Mouse (Mus musculus): ENCODE measurements around the gene Wnt10a. TPM values are rescaled to one million over a fixed set of nuclear protein-coding genes. Genes with fewer than 3 reads are reported as not detected.

Wnt10a gene
- total and polyA plus RNA-seq, 2 experiments from 2014 or later: 0.19 to 0.23 TPM

- under 1% methylated on average over 67 of the region's 67 CpGs for whole genome bisulfite sequencing
- H3K9me3 ChIP-seq (ENCODE audit: low read length): no peaks in the 10 kb centered on the region
- no peak overlapping the region for H3K27ac ChIP-seq (ENCODE audit: low read depth, low read length)
- peak; percentile 59 for TF ChIP-seq CTCF (IDR thresholded peaks at IDR 0.05; ENCODE audit: low read depth)
- peak overlapping the region; percentile 56 for H3K4me2 ChIP-seq (ENCODE audit: low read depth)
- H3K9ac ChIP-seq: 0 out of 2 replicates have a peak overlapping the region, but pooled peaks have one; percentile 28
- H3K4me1 ChIP-seq (ENCODE audit: insufficient read depth): no peaks in the 10 kb centered on the region
- DNase-seq: peak; percentile 47
- peak overlapping the region; percentile 42 for H3K4me3 ChIP-seq (ENCODE audit: low read depth, low read length)
- H3K27me3 ChIP-seq (ENCODE audit: insufficient read depth, low read length): peaks cover 80% of the 10 kb centered on the region
- peak; percentile 54; the same call in 1 of the 2 replicates for ATAC-seq
- no peaks in the 10 kb centered on the region for H3K36me3 ChIP-seq (ENCODE audit: insufficient read depth)
Observed at GRCm38 (mm10) chr1:74784041-74784759, 7.1 kb upstream of the Wnt10a start.

- Histone ChIP-seq H3K36me3 (ENCODE audit: insufficient read depth) (no peaks in the 10 kb centered on the region), H3K9ac (no peak overlapping the region), H3K9me3 (ENCODE audit: low read length) (no peaks in the 10 kb centered on the region), H3K4me1 (ENCODE audit: insufficient read depth) (no peaks in the 10 kb centered on the region), H3K27me3 (ENCODE audit: insufficient read depth, low read length) (peaks cover 79% of the 10 kb centered on the region), H3K4me3 (ENCODE audit: low read depth, low read length) (no peak overlapping the region), H3K4me2 (ENCODE audit: low read depth) (no peak overlapping the region), H3K27ac (ENCODE audit: low read depth, low read length) (no peak overlapping the region)
- DNase-seq: peak; percentile 88
- WGBS: 4% methylated on average over 7 of the region's 7 CpGs
- peak; percentile 90 for TF ChIP-seq CTCF (IDR thresholded peaks at IDR 0.05; ENCODE audit: low read depth)
- peak; percentile 53 for ATAC-seq
Observed at GRCm38 (mm10) chr1:74787846-74788245, 3.5 kb upstream of the Wnt10a start.

- Histone ChIP-seq H3K36me3 (ENCODE audit: insufficient read depth) (no peaks in the 10 kb centered on the region), H3K27ac (ENCODE audit: low read depth, low read length) (no peak overlapping the region), H3K27me3 (ENCODE audit: insufficient read depth, low read length) (peaks cover 79% of the 10 kb centered on the region), H3K4me2 (ENCODE audit: low read depth) (no peak overlapping the region), H3K4me1 (ENCODE audit: insufficient read depth) (no peaks in the 10 kb centered on the region), H3K4me3 (ENCODE audit: low read depth, low read length) (no peak overlapping the region), H3K9me3 (ENCODE audit: low read length) (no peaks in the 10 kb centered on the region), H3K9ac (no peak overlapping the region)
- 21% methylated on average over 6 of the region's 6 CpGs for WGBS
- ATAC-seq: no peak
- no peak for TF ChIP-seq CTCF (IDR thresholded peaks at IDR 0.05; ENCODE audit: low read depth)
- no peak for DNase-seq
Observed at GRCm38 (mm10) chr1:74788603-74789176, 2.6 kb upstream of the Wnt10a start.

- no peak for DNase-seq
- Histone ChIP-seq H3K36me3 (ENCODE audit: insufficient read depth) (no peaks in the 10 kb centered on the region), H3K4me2 (ENCODE audit: low read depth) (no peak overlapping the region), H3K27me3 (ENCODE audit: insufficient read depth, low read length) (peaks cover 77% of the 10 kb centered on the region), H3K4me3 (ENCODE audit: low read depth, low read length) (no peak overlapping the region), H3K9ac (no peak overlapping the region), H3K27ac (ENCODE audit: low read depth, low read length) (no peak overlapping the region), H3K4me1 (ENCODE audit: insufficient read depth) (no peaks in the 10 kb centered on the region), H3K9me3 (ENCODE audit: low read length) (no peaks in the 10 kb centered on the region)
- no peak for TF ChIP-seq CTCF (IDR thresholded peaks at IDR 0.05; ENCODE audit: low read depth)
- ATAC-seq: no peak
- WGBS: 11% methylated on average over 3 of the region's 3 CpGs
Observed at GRCm38 (mm10) chr1:74790095-74790494, 1.2 kb upstream of the Wnt10a start.

GRCm38 (mm10) chr1:74792831-74793660, 1.7 kb downstream of the Wnt10a start:
- Histone ChIP-seq H3K27ac (ENCODE audit: low read depth, low read length) (no peak overlapping the region), H3K4me3 (ENCODE audit: low read depth, low read length) (no peak overlapping the region), H3K9ac (no peak overlapping the region), H3K27me3 (ENCODE audit: insufficient read depth, low read length) (peaks cover 66% of the 10 kb centered on the region), H3K36me3 (ENCODE audit: insufficient read depth) (no peaks in the 10 kb centered on the region), H3K4me1 (ENCODE audit: insufficient read depth) (no peaks in the 10 kb centered on the region; the same call in 1 of the 2 replicates), H3K9me3 (ENCODE audit: low read length) (no peaks in the 10 kb centered on the region), H3K4me2 (ENCODE audit: low read depth) (no peak overlapping the region)
- WGBS: 18% methylated on average over 19 of the region's 19 CpGs
- TF ChIP-seq CTCF (IDR thresholded peaks at IDR 0.05; ENCODE audit: low read depth): no peak
- no peak for DNase-seq
- ATAC-seq: no peak

- ATAC-seq (peak; percentile 50), DNase-seq (no peak)
- H3K36me3 ChIP-seq (ENCODE audit: insufficient read depth): no peaks in the 10 kb centered on the region
- peaks cover 58% of the 10 kb centered on the region for H3K27me3 ChIP-seq (ENCODE audit: insufficient read depth, low read length)
- H3K4me1 ChIP-seq (ENCODE audit: insufficient read depth): no peaks in the 10 kb centered on the region; the same call in 1 of the 2 replicates
- H3K9me3 ChIP-seq (ENCODE audit: low read length): no peaks in the 10 kb centered on the region
- peak overlapping the region; percentile 41 for H3K4me2 ChIP-seq (ENCODE audit: low read depth)
- H3K27ac ChIP-seq (ENCODE audit: low read depth, low read length): no peak overlapping the region
- TF ChIP-seq CTCF (IDR thresholded peaks at IDR 0.05; ENCODE audit: low read depth): no peak
- 2% methylated on average over 33 of the region's 38 CpGs for WGBS
- H3K4me3 ChIP-seq (ENCODE audit: low read depth, low read length): peak overlapping the region; percentile 19; the same call in 1 of the 2 replicates
- no peak overlapping the region for H3K9ac ChIP-seq
Observed at GRCm38 (mm10) chr1:74794487-74795144, 3.3 kb downstream of the Wnt10a start.

Measured in forebrain, postnatal 0 days (tissue).